Mouse (Mus musculus): ENCODE results near the gene Cfap54.
A peak's percentile ranks its signal among the peaks of the same experiment; 100 is the strongest.

- TF ChIP-seq CTCF (IDR thresholded peaks at IDR 0.05; ENCODE audit: low read depth) (0 out of 2 replicates have a peak, but pooled peaks have one; percentile 7), EP300 (IDR thresholded peaks at IDR 0.05; ENCODE audit: low read depth) (0 out of 2 replicates have a peak, but pooled peaks have one; percentile 8)
Measured at GRCm38 (mm10) chr10:93083198-93083962, 2.0 kb upstream of the Cfap54 start.

Measured in liver, postnatal 0 days (tissue).